Mouse (Mus musculus) embryonic facial prominence, embryonic 14.5 days (tissue): Measurements from ENCODE around the gene Vmn1r5. TPM values are rescaled to one million over a fixed set of nuclear protein-coding genes. Genes with fewer than 3 reads are reported as not detected.

Experiments used
- ATAC-seq: fragments of 200-750 bp; cut with Nextera tagmentation; 2 replicates; pipeline ENCODE4 v1.8.0; 2017; ENCODE audit warnings: low read depth, moderate number of reproducible peaks, moderate TSS enrichment
- DNase-seq: peaks from one replicate; pipeline ENCODE4 v3.0.0-alpha.2; 2015; ENCODE audit warnings: low spot score
- H3K27ac ChIP-seq: fragments of 300-500 bp; sonication (generic); replicated peaks from 2 replicates; pipeline ENCODE4 v1.5.1; 2014; ENCODE audit warnings: low read depth, mild to moderate bottlenecking, low read length, moderate library complexity
- H3K27me3 ChIP-seq: fragments of 300-500 bp; sonication (generic); replicated peaks from 2 replicates; pipeline ENCODE4 v1.6.1; 2014; ENCODE audit warnings: low read length; ENCODE audit not compliant: control insufficient read depth, insufficient read depth
- H3K36me3 ChIP-seq: fragments of 300-500 bp; sonication (generic); 2 replicates; pipeline ENCODE4 v1.6.1; 2014; ENCODE audit warnings: low read length, mixed read lengths; ENCODE audit not compliant: control insufficient read depth, insufficient read depth
- H3K4me1 ChIP-seq: fragments of 300-500 bp; sonication (generic); 2 replicates; pipeline ENCODE4 v1.6.1; 2014; ENCODE audit warnings: antibody characterized with exemption, low read length; ENCODE audit not compliant: control insufficient read depth, insufficient read depth
- H3K4me2 ChIP-seq: fragments of 300-500 bp; sonication (generic); 2 replicates; pipeline ENCODE4 v1.6.1; 2014; ENCODE audit warnings: low read depth, mild to moderate bottlenecking, low read length, moderate library complexity, mixed read lengths
- H3K4me3 ChIP-seq: fragments of 300-500 bp; sonication (generic); 2 replicates; pipeline ENCODE4 v1.5.1; 2014; ENCODE audit warnings: low read depth, mild to moderate bottlenecking, low read length
- H3K9ac ChIP-seq: fragments of 300-500 bp; sonication (generic); 2 replicates; pipeline ENCODE4 v1.6.1; 2014; ENCODE audit warnings: low read depth, mild to moderate bottlenecking, low read length, moderate library complexity, mixed read lengths
- H3K9me3 ChIP-seq: fragments of 300-500 bp; sonication (generic); 2 replicates; pipeline ENCODE4 v1.6.1; 2016; ENCODE audit warnings: low read length; ENCODE audit not compliant: control insufficient read depth
- WGBS: fragments of 180-500 bp; shearing (Covaris S2); extraction: QIAGEN DNeasy Blood & Tissue Kit; methylation state at CpG from one replicate; pipeline ENCODE4 v1.1.7; 2014; 5-methylcytosine and 5-hydroxymethylcytosine counted together
- polyA plus RNA-seq: library from polyadenylated mRNA; unstranded; fragments of >200 nt; fragmentation: Nextera tagmentation; extraction: Ambion mirVana; gene quantifications from 2 replicates; pipeline ENCODE4 v1.2.1, GENCODE M21; 2014

The Vmn1r5 gene
- not detected in 2 replicates for polyA plus RNA-seq

- Histone ChIP-seq H3K4me2 (no peak within 1 kb of the TSS), H3K4me1 (no peaks in the 10 kb centered on the region), H3K36me3 (no peaks in the 10 kb centered on the region), H3K4me3 (no peak within 1 kb of the TSS), H3K9ac (no peak within 1 kb of the TSS), H3K9me3 (no peaks in the 10 kb centered on the region), H3K27ac (no peak within 1 kb of the TSS), H3K27me3 (no peaks in the 10 kb centered on the region)
- no peak for DNase-seq
- no peak for ATAC-seq
Measured at GRCm38 (mm10) chr6:56969973-56970372, at the start of gene Vmn1r5. Gene Vmn1r5 (plus strand): TSS chr6:56970273.

GRCm38 (mm10) chr6:56923331-56923725 lies 46.7 kb upstream of the Vmn1r5 start:
- Histone ChIP-seq H3K9ac (peak overlapping the region; percentile 75), H3K27me3 (no peaks in the 10 kb centered on the region), H3K9me3 (peaks cover 3% of the 10 kb centered on the region; the same call in 1 of the 2 replicates), H3K36me3 (no peaks in the 10 kb centered on the region), H3K4me1 (no peaks in the 10 kb centered on the region), H3K4me2 (peak overlapping the region; percentile 57), H3K27ac (peak overlapping the region; percentile 80; the same call in 1 of the 2 replicates), H3K4me3 (peak overlapping the region; percentile 72)
- 1% methylated on average over 23 of the region's 25 CpGs for WGBS
- ATAC-seq (no peak), DNase-seq (peak; percentile 85)

DNA sequence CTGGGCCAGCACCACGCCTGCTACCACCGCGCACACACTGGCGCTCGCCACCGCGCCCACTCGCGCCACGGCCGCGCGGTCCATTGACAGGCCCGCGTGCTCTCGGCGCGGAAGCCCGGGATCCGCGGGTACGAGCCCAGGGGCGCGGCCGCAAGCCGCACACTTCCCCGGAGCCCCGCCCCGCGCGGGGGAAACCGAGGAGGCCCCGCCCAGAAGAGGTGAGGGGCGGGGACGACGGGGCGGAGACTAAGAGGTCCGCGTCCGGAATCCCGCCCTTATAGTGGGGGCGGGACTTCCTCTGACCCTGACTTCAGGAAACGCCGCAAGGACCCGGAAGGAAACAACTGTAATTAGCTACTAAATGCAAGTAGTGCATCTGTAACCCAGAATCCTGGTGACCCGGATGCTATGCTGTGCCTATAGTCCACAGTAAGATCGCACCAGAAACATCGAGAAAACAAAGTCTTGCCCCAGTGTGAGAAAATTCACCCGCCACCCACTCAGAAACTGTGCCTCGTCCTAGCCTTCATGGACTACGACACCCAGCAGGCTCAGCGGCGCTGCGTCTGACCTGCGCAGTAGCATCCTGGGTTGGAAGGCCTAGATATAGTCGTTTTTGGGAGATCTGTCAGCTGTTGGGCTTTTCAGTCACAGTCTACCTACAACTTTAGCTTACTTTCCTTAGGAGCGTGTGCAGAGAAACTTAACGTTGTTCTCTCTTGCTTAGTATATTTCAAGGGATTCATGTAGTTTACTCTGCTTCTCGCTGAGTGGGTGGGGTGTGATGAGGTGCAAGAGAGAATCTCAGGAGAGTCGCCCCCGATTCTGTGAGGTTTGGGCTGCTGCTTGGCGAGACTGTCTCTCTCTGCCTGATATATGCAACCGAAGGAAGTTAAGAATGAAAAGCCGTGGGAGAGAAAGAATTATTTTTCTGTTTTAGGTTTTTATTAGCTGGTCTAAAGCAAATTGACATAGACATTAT lies 46.1 kb upstream of the Vmn1r5 start, which contains the start of the genes Nt5c3 and Vmn1r4:
TSS of gene Nt5c3 (minus strand) at position 207 of the 982 bp plus-strand sequence.
TSS of gene Vmn1r4 (plus strand) at position 290 of the 982 bp plus-strand sequence.
- H3K9me3 ChIP-seq: peaks cover 3% of the 10 kb centered on the region; the same call in 1 of the 2 replicates
- WGBS: 3% methylated on average over 64 of the region's 64 CpGs
- H3K4me1 ChIP-seq: no peaks in the 10 kb centered on the region
- H3K4me2 ChIP-seq: peak within 1 kb of the TSS; percentile 57
- H3K9ac ChIP-seq: peak within 1 kb of the TSS; percentile 75
- peak within 1 kb of the TSS; percentile 80 for H3K27ac ChIP-seq
- no peaks in the 10 kb centered on the region for H3K36me3 ChIP-seq
- H3K27me3 ChIP-seq: no peaks in the 10 kb centered on the region
- peak within 1 kb of the TSS; percentile 72 for H3K4me3 ChIP-seq
- ATAC-seq (peak; percentile 97), DNase-seq (peak; percentile 98)

- H3K9me3 ChIP-seq: peaks cover 3% of the 10 kb centered on the region; the same call in 1 of the 2 replicates
- no peaks in the 10 kb centered on the region for H3K27me3 ChIP-seq
- H3K27ac ChIP-seq: no peak overlapping the region
- no peaks in the 10 kb centered on the region for H3K36me3 ChIP-seq
- H3K4me2 ChIP-seq: no peak overlapping the region
- no peak overlapping the region for H3K4me3 ChIP-seq
- no peak overlapping the region for H3K9ac ChIP-seq
- 60% methylated on average over 4 of the region's 4 CpGs for WGBS
- DNase-seq (no peak), ATAC-seq (no peak)
- no peaks in the 10 kb centered on the region for H3K4me1 ChIP-seq
Measured at GRCm38 (mm10) chr6:56931648-56932415, 38.2 kb upstream of the Vmn1r5 start.

DNA sequence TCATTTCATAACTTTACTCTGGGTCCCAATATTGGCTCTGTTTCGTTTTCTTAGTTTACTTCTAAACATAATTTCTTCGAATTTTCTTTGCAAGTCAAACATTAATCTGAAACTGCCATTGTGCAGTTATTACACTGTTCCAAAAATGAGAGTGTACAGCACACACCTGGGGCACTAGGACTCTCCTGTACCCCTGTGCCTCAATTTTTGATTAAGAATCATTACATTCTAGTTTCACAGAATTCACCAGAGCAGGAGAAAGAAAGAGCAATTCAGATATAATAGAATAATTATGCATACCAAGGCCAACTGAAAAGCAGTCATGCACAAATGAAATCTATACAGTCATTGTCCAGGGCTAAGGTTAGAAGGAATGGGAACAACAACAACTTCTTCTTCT lies 37.6 kb upstream of the Vmn1r5 start:
- Histone ChIP-seq H3K4me2 (no peak overlapping the region), H3K9ac (no peak overlapping the region), H3K36me3 (no peaks in the 10 kb centered on the region), H3K27ac (no peak overlapping the region), H3K9me3 (peaks cover 3% of the 10 kb centered on the region; the same call in 1 of the 2 replicates), H3K4me3 (no peak overlapping the region), H3K27me3 (no peaks in the 10 kb centered on the region), H3K4me1 (no peaks in the 10 kb centered on the region)
- 72% methylated on average over 2 of the region's 2 CpGs for WGBS
- ATAC-seq: no peak
- no peak for DNase-seq

- Histone ChIP-seq H3K4me3 (no peak overlapping the region), H3K27ac (no peak overlapping the region), H3K27me3 (no peaks in the 10 kb centered on the region), H3K4me2 (no peak overlapping the region), H3K9ac (no peak overlapping the region), H3K36me3 (no peaks in the 10 kb centered on the region), H3K4me1 (no peaks in the 10 kb centered on the region), H3K9me3 (no peaks in the 10 kb centered on the region)
- 87% methylated on average over 4 of the region's 4 CpGs for WGBS
- ATAC-seq (no peak), DNase-seq (no peak)
Measured at GRCm38 (mm10) chr6:56934366-56934765, 35.7 kb upstream of the Vmn1r5 start.

DNA sequence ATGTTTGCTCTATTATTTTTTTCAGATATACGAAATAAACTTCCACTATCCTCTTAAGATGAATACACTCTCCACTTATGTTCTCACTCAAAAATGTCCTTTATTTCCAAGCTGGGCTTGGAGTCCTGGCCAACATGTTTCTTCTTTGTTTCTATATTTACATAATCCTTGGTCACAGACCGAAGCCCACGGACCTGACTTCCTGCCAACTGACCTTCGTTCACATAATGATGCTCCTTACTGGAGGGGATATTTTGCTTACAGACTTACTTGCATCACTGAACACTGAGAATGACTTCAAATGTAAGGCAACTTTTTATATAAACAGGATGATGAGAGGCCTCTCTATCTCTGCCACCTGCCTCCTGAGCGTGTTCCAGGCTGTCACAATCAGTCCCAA lies 13.6 kb upstream of the Vmn1r5 start:
- H3K4me3 ChIP-seq: no peak overlapping the region
- no peak for DNase-seq
- no peaks in the 10 kb centered on the region for H3K27me3 ChIP-seq
- H3K27ac ChIP-seq: no peak overlapping the region
- H3K4me2 ChIP-seq: no peak overlapping the region
- no peaks in the 10 kb centered on the region for H3K4me1 ChIP-seq
- H3K9ac ChIP-seq: no peak overlapping the region
- no peak for ATAC-seq
- WGBS: 76% methylated on average over 5 of the region's 5 CpGs
- no peaks in the 10 kb centered on the region for H3K9me3 ChIP-seq
- no peaks in the 10 kb centered on the region for H3K36me3 ChIP-seq

GRCm38 (mm10) chr6:56996943-56997342 lies 26.9 kb downstream of the Vmn1r5 start, which contains the start of gene Vmn1r6:
Gene Vmn1r6 (plus strand): TSS chr6:56997243.
- Histone ChIP-seq H3K9ac (no peak within 1 kb of the TSS), H3K4me1 (no peaks in the 10 kb centered on the region), H3K27ac (no peak within 1 kb of the TSS), H3K4me3 (no peak within 1 kb of the TSS), H3K27me3 (no peaks in the 10 kb centered on the region), H3K36me3 (no peaks in the 10 kb centered on the region), H3K9me3 (no peaks in the 10 kb centered on the region), H3K4me2 (no peak within 1 kb of the TSS)
- DNase-seq (no peak), ATAC-seq (no peak)
- WGBS: 81% methylated on average over 2 of the region's 2 CpGs
